18 mouse cellular contexts compared by ENCODE assay signal in the genomic region with DNA sequence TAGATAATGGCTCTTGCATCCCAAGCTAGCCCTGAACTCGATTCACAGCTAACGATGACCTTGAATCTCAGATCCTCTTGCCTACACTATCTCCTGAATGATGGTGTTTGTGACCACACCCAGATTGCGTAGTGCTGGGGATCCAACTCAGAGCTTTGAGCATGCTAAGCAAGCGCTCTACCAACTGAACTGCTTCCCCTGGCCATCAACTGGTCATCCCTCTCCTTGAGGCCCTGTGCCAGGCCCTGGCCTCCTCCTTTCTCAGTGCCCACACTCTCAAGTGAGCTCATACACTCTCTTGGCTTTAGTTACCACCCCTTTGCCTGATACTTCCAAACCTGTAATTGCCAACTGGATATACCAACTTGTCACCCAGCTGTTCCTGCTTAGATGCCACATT.
"Had no signal": no experiment of that assay in that cellular context is flagged by ENCODE, and none has a peak within 500 bp of the region (broad histone marks: within the 10 kb centered on the region; RNA-seq: fewer than 3 reads in every experiment).

No protein-coding gene starts in this region.

- H3K9me3 ChIP-seq: liver, embryonic 15.5 days; lung, embryonic 15.5 days; megakaryocyte, embryonic 14.5 days; midbrain, embryonic 13.5 days; neural tube, embryonic 12.5 days; stomach, embryonic 15.5 days had no signal

- DNase-seq: liver, postnatal 0 days; lung, adult 2 months; lung, postnatal 14 days; lung, postnatal 4 days; right cerebral cortex, postnatal 14 days; thymus, adult 2 months; thymus, postnatal 25 days; thymus, postnatal 4 days had no signal

- H3K27ac ChIP-seq: liver, embryonic 15.5 days; lung, embryonic 15.5 days; midbrain, embryonic 13.5 days; neural tube, embryonic 12.5 days; stomach, embryonic 15.5 days; stomach, postnatal 0 days had no signal

- H3K36me3 ChIP-seq: liver, embryonic 15.5 days; lung, embryonic 15.5 days; midbrain, embryonic 13.5 days; neural tube, embryonic 12.5 days; stomach, embryonic 15.5 days had no signal

- ATAC-seq: liver, postnatal 0 days; lung, postnatal 0 days; midbrain, embryonic 13.5 days; midbrain, embryonic 16.5 days had no signal

- H3K9ac ChIP-seq: liver, embryonic 15.5 days; liver, postnatal 0 days; lung, embryonic 15.5 days; midbrain, embryonic 13.5 days; neural tube, embryonic 12.5 days; stomach, embryonic 15.5 days had no signal

- H3K4me1 ChIP-seq: liver, embryonic 15.5 days; lung, embryonic 15.5 days; stomach, embryonic 15.5 days had no signal

- H3K27me3 ChIP-seq: liver, embryonic 15.5 days; lung, embryonic 15.5 days; megakaryocyte, embryonic 14.5 days; midbrain, embryonic 13.5 days; neural tube, embryonic 12.5 days; stomach, embryonic 15.5 days had no signal

- H3K4me3 ChIP-seq: liver, embryonic 15.5 days; lung, embryonic 15.5 days; megakaryocyte, embryonic 14.5 days; midbrain, embryonic 13.5 days; neural tube, embryonic 12.5 days; stomach, embryonic 15.5 days had no signal

- H3K4me2 ChIP-seq: liver, embryonic 15.5 days; lung, embryonic 15.5 days; midbrain, embryonic 11.5 days; midbrain, embryonic 13.5 days; neural tube, embryonic 12.5 days; stomach, embryonic 15.5 days had no signal
